Mouse (Mus musculus) kidney, postnatal 0 days (tissue): Measurements from ENCODE around the gene Sgta. TPM values are rescaled to one million over a fixed set of nuclear protein-coding genes. Genes with fewer than 3 reads are reported as not detected.

Source experiments
- ATAC-seq: fragments of 200-750 bp; cut with Nextera tagmentation; replicated peaks from 2 replicates; pipeline ENCODE4 v1.8.0; 2017; ENCODE audit warnings: low read depth, moderate number of reproducible peaks, moderate TSS enrichment, moderate library complexity; ENCODE audit not compliant: low FRiP score
- DNase-seq: peaks from one replicate; pipeline ENCODE4 v3.0.0-alpha.2; 2016; ENCODE audit warnings: low spot score
- H3K27ac ChIP-seq: fragments of 300-500 bp; sonication (generic); 2 replicates; pipeline ENCODE4 v1.5.1; 2014; ENCODE audit warnings: mild to moderate bottlenecking
- H3K27me3 ChIP-seq: fragments of 300-500 bp; sonication (generic); 2 replicates; pipeline ENCODE4 v1.6.1; 2014; ENCODE audit warnings: low read length, mixed read lengths; ENCODE audit not compliant: insufficient read depth
- H3K36me3 ChIP-seq: fragments of 300-500 bp; sonication (generic); 2 replicates; pipeline ENCODE4 v1.6.1; 2014; ENCODE audit warnings: low read length, mixed read lengths; ENCODE audit not compliant: insufficient read depth
- H3K4me1 ChIP-seq: fragments of 300-500 bp; sonication (generic); replicated peaks from 2 replicates; pipeline ENCODE4 v1.6.1; 2014; ENCODE audit warnings: antibody characterized with exemption, low read length, mixed read lengths; ENCODE audit not compliant: insufficient read depth
- H3K4me2 ChIP-seq: fragments of 300-500 bp; sonication (generic); 2 replicates; pipeline ENCODE4 v1.6.1; 2014; ENCODE audit warnings: mild to moderate bottlenecking, low read length, moderate library complexity, mixed read lengths
- H3K4me3 ChIP-seq: fragments of 300-500 bp; sonication (generic); replicated peaks from 2 replicates; pipeline ENCODE4 v1.5.1; 2014; ENCODE audit warnings: low read depth, low read length
- H3K9ac ChIP-seq: fragments of 300-500 bp; sonication (generic); 2 replicates; pipeline ENCODE4 v1.6.1; 2014; ENCODE audit warnings: low read depth, low read length
- H3K9me3 ChIP-seq: fragments of 300-500 bp; sonication (generic); replicated peaks from 2 replicates; pipeline ENCODE4 v1.6.1; 2016; ENCODE audit warnings: low read length, inconsistent platforms, mixed read lengths
- CTCF ChIP-seq: IDR thresholded peaks from 2 replicates; pipeline ENCODE4 v1.5.1; 2016; ENCODE audit warnings: antibody characterized with exemption, low read depth, mild to moderate bottlenecking, moderate library complexity
- WGBS: fragments of 180-500 bp; shearing (Covaris S2); extraction: QIAGEN DNeasy Blood & Tissue Kit; methylation state at CpG from one replicate; pipeline ENCODE4 v1.1.7; 2014; 5-methylcytosine and 5-hydroxymethylcytosine counted together
- polyA plus RNA-seq: library from polyadenylated mRNA; unstranded; fragments of >200 nt; fragmentation: Nextera tagmentation; extraction: Ambion mirVana; gene quantifications from 2 replicates; pipeline ENCODE4 v1.2.1, GENCODE M21; 2015

Sgta gene
- polyA plus RNA-seq, 1 experiment from 2014 or later = 161 TPM

- Histone ChIP-seq H3K36me3 (no peaks in the 10 kb centered on the region), H3K4me2 (no peak overlapping the region), H3K4me1 (no peaks in the 10 kb centered on the region), H3K9me3 (no peaks in the 10 kb centered on the region), H3K27me3 (no peaks in the 10 kb centered on the region), H3K9ac (no peak overlapping the region), H3K4me3 (no peak overlapping the region), H3K27ac (no peak overlapping the region)
- no peak for ATAC-seq
- no peak for TF ChIP-seq CTCF
- WGBS = 89% methylated on average over 7 of the region's 7 CpGs
- no peak for DNase-seq
Measured at GRCm38 (mm10) chr10:81006005-81006677, 53.8 kb downstream of the Sgta start.

- no peaks in the 10 kb centered on the region for H3K27me3 ChIP-seq
- H3K4me2 ChIP-seq = no peak overlapping the region
- DNase-seq = no peak
- no peak for TF ChIP-seq CTCF
- 0 out of 2 replicates have a peak, but pooled peaks cover 4% of the 10 kb centered on the region for H3K4me1 ChIP-seq
- 66% methylated on average over 10 of the region's 10 CpGs for WGBS
- H3K9ac ChIP-seq = no peak overlapping the region
- H3K4me3 ChIP-seq = no peak overlapping the region
- H3K27ac ChIP-seq = no peak overlapping the region
- no peak for ATAC-seq
- no peaks in the 10 kb centered on the region for H3K36me3 ChIP-seq
- no peaks in the 10 kb centered on the region for H3K9me3 ChIP-seq
Measured at GRCm38 (mm10) chr10:81001161-81001560, 58.8 kb downstream of the Sgta start.

GRCm38 (mm10) chr10:81000197-81001062, 59.6 kb downstream of the Sgta start:
- DNase-seq (no peak), ATAC-seq (no peak)
- H3K9ac ChIP-seq = no peak overlapping the region
- no peak overlapping the region for H3K4me3 ChIP-seq
- H3K4me2 ChIP-seq = 0 out of 2 replicates have a peak overlapping the region, but pooled peaks have one; percentile 13
- no peaks in the 10 kb centered on the region for H3K36me3 ChIP-seq
- H3K4me1 ChIP-seq = 0 out of 2 replicates have a peak, but pooled peaks cover 4% of the 10 kb centered on the region
- 39% methylated on average over 28 of the region's 28 CpGs for WGBS
- no peak for TF ChIP-seq CTCF
- H3K27me3 ChIP-seq = no peaks in the 10 kb centered on the region
- H3K9me3 ChIP-seq = no peaks in the 10 kb centered on the region
- H3K27ac ChIP-seq = no peak overlapping the region

- H3K9ac ChIP-seq = no peak overlapping the region
- no peaks in the 10 kb centered on the region for H3K27me3 ChIP-seq
- 28% methylated on average over 37 of the region's 37 CpGs for WGBS
- H3K4me2 ChIP-seq = no peak overlapping the region
- ATAC-seq (peak; percentile 80), DNase-seq (peak; percentile 81)
- H3K27ac ChIP-seq = no peak overlapping the region
- no peak overlapping the region for H3K4me3 ChIP-seq
- peak; percentile 90 for TF ChIP-seq CTCF
- no peaks in the 10 kb centered on the region for H3K36me3 ChIP-seq
- no peaks in the 10 kb centered on the region for H3K9me3 ChIP-seq
- 0 out of 2 replicates have a peak, but pooled peaks cover 6% of the 10 kb centered on the region for H3K4me1 ChIP-seq
Measured at GRCm38 (mm10) chr10:80999362-81000196, 60.4 kb downstream of the Sgta start.

GRCm38 (mm10) chr10:80998778-80999177, 61.2 kb downstream of the Sgta start:
- Histone ChIP-seq H3K9ac (no peak overlapping the region), H3K4me3 (no peak overlapping the region), H3K4me1 (0 out of 2 replicates have a peak, but pooled peaks cover 6% of the 10 kb centered on the region), H3K27ac (no peak overlapping the region), H3K9me3 (no peaks in the 10 kb centered on the region), H3K36me3 (no peaks in the 10 kb centered on the region), H3K4me2 (no peak overlapping the region), H3K27me3 (no peaks in the 10 kb centered on the region)
- peak; percentile 52 for DNase-seq
- ATAC-seq = 0 out of 2 replicates have a peak, but pooled peaks have one; percentile 16
- WGBS = 13% methylated on average over 12 of the region's 12 CpGs
- peak; percentile 72 for TF ChIP-seq CTCF

GRCm38 (mm10) chr10:80998021-80998420, 62.0 kb downstream of the Sgta start:
- WGBS = 45% methylated on average over 14 of the region's 14 CpGs
- H3K9me3 ChIP-seq = no peaks in the 10 kb centered on the region
- DNase-seq (no peak), ATAC-seq (no peak)
- H3K27me3 ChIP-seq = no peaks in the 10 kb centered on the region
- H3K27ac ChIP-seq = no peak overlapping the region
- no peaks in the 10 kb centered on the region for H3K36me3 ChIP-seq
- H3K4me3 ChIP-seq = no peak overlapping the region
- 0 out of 2 replicates have a peak, but pooled peaks cover 6% of the 10 kb centered on the region for H3K4me1 ChIP-seq
- no peak for TF ChIP-seq CTCF
- H3K4me2 ChIP-seq = no peak overlapping the region
- no peak overlapping the region for H3K9ac ChIP-seq
